Mouse (Mus musculus) heart, adult 11 months (tissue): ENCODE measurements around the gene Emb.

ENCODE experiments used
- DNase-seq: peaks from one replicate; pipeline ENCODE4 v3.0.0; 2022

The Emb gene

GRCm38 (mm10) chr13:117208236-117208635 is at the start of gene Emb:
Gene Emb (plus strand): TSS chr13:117208536.
- DNase-seq: no peak

- no peak for DNase-seq
Observed at GRCm38 (mm10) chr13:117163906-117164305, 44.4 kb upstream of the Emb start.

GRCm38 (mm10) chr13:117165071-117165470 is 43.3 kb upstream of the Emb start:
- DNase-seq: no peak

GRCm38 (mm10) chr13:117180912-117181311 is 27.4 kb upstream of the Emb start:
- DNase-seq: peak; percentile 33

GRCm38 (mm10) chr13:117183288-117183687 is 25.0 kb upstream of the Emb start:
- DNase-seq: peak; percentile 22

GRCm38 (mm10) chr13:117185329-117185728 is 23.0 kb upstream of the Emb start:
- DNase-seq: no peak

GRCm38 (mm10) chr13:117192161-117192560 is 16.2 kb upstream of the Emb start:
- peak; percentile 82 for DNase-seq

- DNase-seq: peak; percentile 59
Observed at GRCm38 (mm10) chr13:117193422-117193983, 14.8 kb upstream of the Emb start.

GRCm38 (mm10) chr13:117195569-117196495 is 12.5 kb upstream of the Emb start:
- DNase-seq: peak; percentile 50

- DNase-seq: peak; percentile 51
Observed at GRCm38 (mm10) chr13:117197666-117198065, 10.7 kb upstream of the Emb start.

- peak; percentile 81 for DNase-seq
Observed at GRCm38 (mm10) chr13:117198402-117199083, 9.8 kb upstream of the Emb start.

GRCm38 (mm10) chr13:117202755-117203471 is 5.4 kb upstream of the Emb start:
- DNase-seq: peak; percentile 75

GRCm38 (mm10) chr13:117204685-117205084 is 3.7 kb upstream of the Emb start:
- DNase-seq: peak; percentile 13

GRCm38 (mm10) chr13:117206066-117206465 is 2.3 kb upstream of the Emb start:
- peak; percentile 13 for DNase-seq

- peak; percentile 89 for DNase-seq
Observed at GRCm38 (mm10) chr13:117211386-117211875, 3.1 kb downstream of the Emb start.

GRCm38 (mm10) chr13:117215481-117215880 is 7.1 kb downstream of the Emb start:
- peak; percentile 61 for DNase-seq

- peak; percentile 84 for DNase-seq
Observed at GRCm38 (mm10) chr13:117216126-117216525, 7.8 kb downstream of the Emb start.

GRCm38 (mm10) chr13:117216752-117217363 is 8.5 kb downstream of the Emb start:
- peak; percentile 40 for DNase-seq

- peak; percentile 39 for DNase-seq
Observed at GRCm38 (mm10) chr13:117217621-117218020, 9.3 kb downstream of the Emb start.

GRCm38 (mm10) chr13:117218092-117218491 is 9.8 kb downstream of the Emb start:
- DNase-seq: peak; percentile 19

GRCm38 (mm10) chr13:117219871-117220500 is 11.7 kb downstream of the Emb start:
- peak; percentile 62 for DNase-seq
